Mouse (Mus musculus): ENCODE measurements around the gene Wdr77. TPM values are rescaled to one million over a fixed set of nuclear protein-coding genes. Genes with fewer than 3 reads are reported as not detected.
A peak's percentile ranks its signal among the peaks of the same experiment; 100 is the strongest.
"Not testable (repeated sequence)": the region's sequence is repeated elsewhere in the genome, so short reads cannot be mapped to it uniquely, and the experiment has no call there.

Wdr77 gene
- 101 and 109 TPM in 2 replicates for polyA plus RNA-seq (2015; fragmentation: Nextera tagmentation; extraction: Ambion mirVana)

GRCm38 (mm10) chr3:105958974-105959580, at the start of gene Wdr77:
Gene Wdr77, plus strand, starts transcription at chr3:105959369.
- WGBS: under 1% methylated on average over 52 of the region's 52 CpGs
- peak within 1 kb of the TSS; percentile 98 for H3K4me3 ChIP-seq
- ATAC-seq (replicated peaks): peak; percentile 99
- peak within 1 kb of the TSS; percentile 91 for H3K27ac ChIP-seq (replicated peaks)
- H3K9me3 ChIP-seq: no peaks in the 10 kb centered on the region
- H3K27me3 ChIP-seq: no peaks in the 10 kb centered on the region
- H3K9ac ChIP-seq (replicated peaks): peak within 1 kb of the TSS; percentile 99
- peak within 1 kb of the TSS; percentile 77 for H3K4me2 ChIP-seq (replicated peaks)
- peaks cover 28% of the 10 kb centered on the region for H3K4me1 ChIP-seq
- peaks cover 45% of the 10 kb centered on the region for H3K36me3 ChIP-seq

GRCm38 (mm10) chr3:105910519-105911190, 48.5 kb upstream of the Wdr77 start:
- H3K36me3 ChIP-seq: no peaks in the 10 kb centered on the region
- no peaks in the 10 kb centered on the region for H3K4me1 ChIP-seq
- H3K27me3 ChIP-seq: no peaks in the 10 kb centered on the region
- no peak overlapping the region for H3K9ac ChIP-seq (replicated peaks)
- no peaks in the 10 kb centered on the region for H3K9me3 ChIP-seq
- no peak overlapping the region for H3K27ac ChIP-seq (replicated peaks)
- 76% methylated on average over 11 of the region's 11 CpGs for WGBS
- no peak for ATAC-seq (replicated peaks)
- H3K4me2 ChIP-seq (replicated peaks): no peak overlapping the region
- no peak overlapping the region for H3K4me3 ChIP-seq

GRCm38 (mm10) chr3:105912097-105912880, 46.9 kb upstream of the Wdr77 start:
- no peak overlapping the region for H3K27ac ChIP-seq (replicated peaks)
- H3K36me3 ChIP-seq: no peaks in the 10 kb centered on the region
- H3K4me3 ChIP-seq: no peak overlapping the region
- no peaks in the 10 kb centered on the region for H3K4me1 ChIP-seq
- WGBS: 86% methylated on average over 9 of the region's 9 CpGs
- H3K4me2 ChIP-seq (replicated peaks): no peak overlapping the region
- ATAC-seq (replicated peaks): no peak
- no peaks in the 10 kb centered on the region for H3K27me3 ChIP-seq
- no peak overlapping the region for H3K9ac ChIP-seq (replicated peaks)
- H3K9me3 ChIP-seq: no peaks in the 10 kb centered on the region

- ATAC-seq (replicated peaks): no peak
- Histone ChIP-seq H3K4me2 (replicated peaks) (no peak overlapping the region), H3K9me3 (no peaks in the 10 kb centered on the region), H3K36me3 (no peaks in the 10 kb centered on the region), H3K4me3 (no peak overlapping the region), H3K27me3 (no peaks in the 10 kb centered on the region), H3K27ac (replicated peaks) (no peak overlapping the region), H3K4me1 (no peaks in the 10 kb centered on the region), H3K9ac (replicated peaks) (no peak overlapping the region)
- WGBS: 81% methylated on average over 10 of the region's 10 CpGs
These were observed 45.1 kb upstream of the Wdr77 start for GRCm38 (mm10) chr3:105913839-105914681.

GRCm38 (mm10) chr3:105915281-105915680, 43.9 kb upstream of the Wdr77 start:
- Histone ChIP-seq H3K4me2 (replicated peaks) (no peak overlapping the region), H3K4me1 (no peaks in the 10 kb centered on the region), H3K9ac (replicated peaks) (no peak overlapping the region), H3K4me3 (no peak overlapping the region), H3K27me3 (no peaks in the 10 kb centered on the region), H3K36me3 (no peaks in the 10 kb centered on the region), H3K27ac (replicated peaks) (no peak overlapping the region), H3K9me3 (no peaks in the 10 kb centered on the region)
- ATAC-seq (replicated peaks): no peak
- 38% methylated on average over 1 of the region's 1 CpGs for whole genome bisulfite sequencing

- H3K9ac ChIP-seq (replicated peaks); H3K9me3 ChIP-seq; H3K4me2 ChIP-seq (replicated peaks); H3K27ac ChIP-seq (replicated peaks); H3K4me1 ChIP-seq; H3K27me3 ChIP-seq; ATAC-seq (replicated peaks); H3K36me3 ChIP-seq; H3K4me3 ChIP-seq: not testable (repeated sequence)
These were observed 42.7 kb upstream of the Wdr77 start for GRCm38 (mm10) chr3:105916455-105916854.

GRCm38 (mm10) chr3:105917656-105918354, 41.4 kb upstream of the Wdr77 start:
- no peaks in the 10 kb centered on the region for H3K27me3 ChIP-seq
- H3K4me3 ChIP-seq: no peak overlapping the region
- H3K9me3 ChIP-seq: no peaks in the 10 kb centered on the region
- no peak overlapping the region for H3K4me2 ChIP-seq (replicated peaks)
- no peaks in the 10 kb centered on the region for H3K4me1 ChIP-seq
- no peak for ATAC-seq (replicated peaks)
- H3K27ac ChIP-seq (replicated peaks): no peak overlapping the region
- no peak overlapping the region for H3K9ac ChIP-seq (replicated peaks)
- no peaks in the 10 kb centered on the region for H3K36me3 ChIP-seq
- 79% methylated on average over 10 of the region's 10 CpGs for WGBS

GRCm38 (mm10) chr3:105918355-105918745, 40.8 kb upstream of the Wdr77 start:
- Histone ChIP-seq H3K9ac (replicated peaks) (no peak overlapping the region), H3K36me3 (no peaks in the 10 kb centered on the region), H3K4me2 (replicated peaks) (no peak overlapping the region), H3K27ac (replicated peaks) (no peak overlapping the region), H3K27me3 (no peaks in the 10 kb centered on the region), H3K4me1 (no peaks in the 10 kb centered on the region), H3K4me3 (no peak overlapping the region), H3K9me3 (no peaks in the 10 kb centered on the region)
- 83% methylated on average over 3 of the region's 3 CpGs for WGBS
- ATAC-seq (replicated peaks): no peak

GRCm38 (mm10) chr3:105920743-105921142, 38.4 kb upstream of the Wdr77 start:
- not testable (repeated sequence) for H3K4me2 ChIP-seq (replicated peaks); H3K27ac ChIP-seq (replicated peaks); H3K4me3 ChIP-seq; H3K36me3 ChIP-seq; H3K9me3 ChIP-seq; H3K9ac ChIP-seq (replicated peaks); H3K4me1 ChIP-seq; ATAC-seq (replicated peaks); H3K27me3 ChIP-seq

- H3K27ac ChIP-seq (replicated peaks): no peak overlapping the region
- H3K27me3 ChIP-seq: no peaks in the 10 kb centered on the region
- no peaks in the 10 kb centered on the region for H3K36me3 ChIP-seq
- H3K9me3 ChIP-seq: no peaks in the 10 kb centered on the region
- no peak overlapping the region for H3K4me3 ChIP-seq
- no peak for ATAC-seq (replicated peaks)
- H3K4me1 ChIP-seq: no peaks in the 10 kb centered on the region
- H3K4me2 ChIP-seq (replicated peaks): no peak overlapping the region
- no peak overlapping the region for H3K9ac ChIP-seq (replicated peaks)
- 82% methylated on average over 2 of the region's 2 CpGs for WGBS
These were observed 37.2 kb upstream of the Wdr77 start for GRCm38 (mm10) chr3:105921959-105922358.

- H3K9me3 ChIP-seq: no peaks in the 10 kb centered on the region
- WGBS: 90% methylated on average over 9 of the region's 9 CpGs
- H3K4me3 ChIP-seq: no peak overlapping the region
- H3K36me3 ChIP-seq: no peaks in the 10 kb centered on the region
- no peaks in the 10 kb centered on the region for H3K27me3 ChIP-seq
- ATAC-seq (replicated peaks): no peak
- H3K4me1 ChIP-seq: no peaks in the 10 kb centered on the region
- no peak overlapping the region for H3K4me2 ChIP-seq (replicated peaks)
- no peak overlapping the region for H3K9ac ChIP-seq (replicated peaks)
- no peak overlapping the region for H3K27ac ChIP-seq (replicated peaks)
These were observed 34.6 kb upstream of the Wdr77 start for GRCm38 (mm10) chr3:105924616-105925015.
